Mouse (Mus musculus) megakaryocyte, embryonic 14.5 days (primary cell): ENCODE data around the gene Gcnt2.

Source experiments
- FLI1 ChIP-seq: IDR thresholded peaks from 2 replicates; pipeline ENCODE4 v1.6.1; 2012; ENCODE audit warnings: low read length, inconsistent platforms, mixed read lengths
- GATA1 ChIP-seq: IDR thresholded peaks from 3 replicates; pipeline ENCODE4 v1.6.1; 2012; ENCODE audit warnings: mixed read lengths, low read length, inconsistent platforms, borderline replicate concordance

DNA sequence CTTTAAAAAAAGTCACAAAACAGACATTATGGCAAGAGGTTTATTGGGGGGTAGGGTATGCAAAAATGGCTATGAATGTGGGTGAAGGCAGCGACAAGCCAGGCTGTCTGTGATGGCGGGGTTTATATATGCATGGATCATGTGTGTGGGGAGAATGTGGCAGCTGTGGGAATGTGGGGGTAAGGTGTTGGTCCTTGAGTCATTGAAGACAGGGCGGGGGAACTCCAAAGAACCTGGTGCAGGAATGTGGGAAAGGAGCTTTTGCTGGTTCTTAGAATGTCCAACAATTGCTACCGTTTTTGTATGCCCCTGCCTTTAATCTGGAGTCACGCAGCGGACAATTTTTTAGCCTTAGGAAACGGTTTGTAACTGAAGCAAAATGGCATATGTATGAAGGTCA is 44.5 kb downstream of the Gcnt2 start:
- TF ChIP-seq GATA1 (no peak), FLI1 (no peak)
